Mouse (Mus musculus): ENCODE measurements at regions not wholly inside any gene's neighbourhood (a gene's known extent, or its start where the extent isn't known, plus 50 kb on each side); places are given as distances from the start of the nearest gene placed in this dataset.

DNA sequence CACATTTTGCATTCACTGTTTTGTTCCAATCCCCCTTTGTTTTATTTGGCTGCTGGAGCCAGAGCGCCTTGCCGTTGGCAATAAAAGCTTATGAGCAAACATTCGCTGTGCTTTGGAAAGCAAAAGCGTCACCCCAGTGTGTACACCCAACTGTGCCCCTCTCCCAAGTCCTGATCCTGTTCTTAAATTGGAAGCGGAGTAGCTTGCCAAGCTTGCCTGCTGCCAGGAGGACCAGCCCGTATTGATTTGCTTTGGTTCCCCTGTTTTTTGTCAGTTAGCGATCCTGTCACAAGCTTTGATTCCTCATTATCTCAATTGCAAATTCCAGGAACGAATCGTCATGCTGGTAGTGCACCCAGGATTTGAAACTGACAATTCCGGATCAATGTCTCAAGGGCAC is 917.5 kb downstream of the Olfm4 start:
- TF ChIP-seq CTCF (IDR thresholded peaks at IDR 0.05; ENCODE audit: borderline replicate concordance, insufficient read depth, low read depth, low read length), result no peak
- no peak for TF ChIP-seq POLR2A (IDR thresholded peaks at IDR 0.05; ENCODE audit: borderline replicate concordance, insufficient read depth, low read length)
- no peak overlapping the region for H3K27ac ChIP-seq (ENCODE audit: insufficient read depth, low read length)
- H3K4me3 ChIP-seq (replicated peaks; ENCODE audit: insufficient read depth, low read depth, low read length), result peak overlapping the region; percentile 43
- no peaks in the 10 kb centered on the region for H3K27me3 ChIP-seq (ENCODE audit: control insufficient read depth, insufficient read depth, low read length)
- 6% methylated on average over 10 of the region's 10 CpGs for WGBS
- no peaks in the 10 kb centered on the region for H3K4me1 ChIP-seq (ENCODE audit: control insufficient read depth, insufficient read depth, low read length)
- DNase-seq, result peak; percentile 25 to 51

DNA sequence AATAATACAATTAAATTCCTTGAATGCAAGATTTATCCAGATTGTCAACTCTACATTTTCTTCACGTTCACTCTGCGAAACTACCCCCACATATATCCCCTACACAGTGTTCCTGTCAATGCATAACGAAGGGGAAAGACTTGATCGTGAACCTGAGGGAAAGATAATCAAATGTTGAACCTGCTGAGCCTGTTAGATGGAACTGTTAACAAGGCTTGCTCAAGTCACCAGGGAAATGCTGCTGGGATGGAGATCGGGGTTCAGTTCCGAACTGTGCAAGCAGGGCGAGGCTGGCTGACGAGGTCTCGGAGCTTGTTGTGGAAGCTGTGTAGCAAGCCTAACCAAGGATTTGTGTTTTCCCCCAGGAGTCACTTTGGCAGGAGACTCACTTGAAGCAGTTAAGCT is 917.9 kb downstream of the Olfm4 start:
- 26% methylated on average over 9 of the region's 9 CpGs for WGBS
- TF ChIP-seq POLR2A (IDR thresholded peaks at IDR 0.05; ENCODE audit: borderline replicate concordance, insufficient read depth, low read length), result no peak
- TF ChIP-seq CTCF (IDR thresholded peaks at IDR 0.05; ENCODE audit: borderline replicate concordance, insufficient read depth, low read depth, low read length), result no peak
- H3K27me3 ChIP-seq (ENCODE audit: control insufficient read depth, insufficient read depth, low read length), result no peaks in the 10 kb centered on the region
- no peak overlapping the region for H3K27ac ChIP-seq (ENCODE audit: insufficient read depth, low read length)
- peak; percentile 15 to 23 for DNase-seq
- no peaks in the 10 kb centered on the region for H3K4me1 ChIP-seq (ENCODE audit: control insufficient read depth, insufficient read depth, low read length)
- peak overlapping the region; percentile 43 for H3K4me3 ChIP-seq (replicated peaks; ENCODE audit: insufficient read depth, low read depth, low read length)

DNA sequence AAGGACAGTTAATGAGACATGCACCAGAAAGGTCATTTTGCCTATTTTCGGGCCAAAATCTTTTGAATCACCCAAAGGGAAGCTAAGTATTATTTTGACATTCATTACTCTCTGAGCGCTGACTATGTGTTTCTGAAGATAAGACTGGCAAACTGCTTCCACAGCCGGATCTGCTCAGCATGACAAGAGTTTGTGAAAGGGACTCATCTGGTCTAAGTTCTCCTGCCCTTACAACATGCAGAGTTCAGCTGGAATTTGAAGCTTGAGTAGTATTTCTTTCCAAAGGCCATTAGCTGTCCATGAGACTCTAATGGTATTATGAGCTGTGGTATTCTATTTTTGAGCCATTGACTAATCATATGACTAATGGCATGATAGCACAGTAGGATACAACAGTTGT is 932.1 kb downstream of the Olfm4 start:
- DNase-seq, result no peak
- Histone ChIP-seq H3K4me1 (ENCODE audit: control insufficient read depth, insufficient read depth, low read length) (no peaks in the 10 kb centered on the region), H3K27me3 (ENCODE audit: control insufficient read depth, insufficient read depth, low read length) (no peaks in the 10 kb centered on the region), H3K27ac (ENCODE audit: insufficient read depth, low read length) (no peak overlapping the region), H3K4me3 (replicated peaks; ENCODE audit: insufficient read depth, low read depth, low read length) (no peak overlapping the region)
- WGBS, result 79% methylated on average over 3 of the region's 3 CpGs
- TF ChIP-seq POLR2A (IDR thresholded peaks at IDR 0.05; ENCODE audit: borderline replicate concordance, insufficient read depth, low read length) (no peak), CTCF (IDR thresholded peaks at IDR 0.05; ENCODE audit: borderline replicate concordance, insufficient read depth, low read depth, low read length) (no peak)

GRCm38 (mm10) chr14:80923732-80924131 is 939.9 kb downstream of the Olfm4 start:
- TF ChIP-seq CTCF (IDR thresholded peaks at IDR 0.05; ENCODE audit: borderline replicate concordance, insufficient read depth, low read depth, low read length), result no peak
- TF ChIP-seq POLR2A (IDR thresholded peaks at IDR 0.05; ENCODE audit: borderline replicate concordance, insufficient read depth, low read length), result no peak
- Histone ChIP-seq H3K27ac (ENCODE audit: insufficient read depth, low read length) (no peak overlapping the region), H3K27me3 (ENCODE audit: control insufficient read depth, insufficient read depth, low read length) (no peaks in the 10 kb centered on the region), H3K4me1 (ENCODE audit: control insufficient read depth, insufficient read depth, low read length) (no peaks in the 10 kb centered on the region), H3K4me3 (replicated peaks; ENCODE audit: insufficient read depth, low read depth, low read length) (no peak overlapping the region)
- DNase-seq, result no peak
- WGBS, result 30% methylated on average over 2 of the region's 2 CpGs

DNA sequence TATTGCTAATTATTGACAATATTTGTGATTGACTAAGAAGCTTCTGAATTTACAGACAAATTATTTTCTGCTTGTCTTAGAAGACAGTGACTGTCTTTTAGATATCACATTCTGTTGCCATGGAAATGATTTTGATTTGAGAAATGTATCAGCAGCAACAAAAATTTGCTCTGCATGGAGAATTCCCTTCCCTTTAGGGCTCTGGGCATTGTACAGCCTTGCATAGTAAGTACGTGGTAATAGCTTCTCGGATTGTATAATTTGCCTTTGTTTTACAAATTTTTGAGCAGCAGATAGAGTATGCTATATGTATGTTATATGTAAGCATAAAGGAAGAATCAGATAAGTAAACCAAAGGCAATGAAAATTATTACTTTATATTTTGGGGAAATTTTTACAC is 976.1 kb downstream of the Olfm4 start:
- H3K4me1 ChIP-seq (ENCODE audit: control insufficient read depth, insufficient read depth, low read length), result no peaks in the 10 kb centered on the region
- no peak for DNase-seq
- WGBS, result 83% methylated on average over 2 of the region's 2 CpGs
- no peak overlapping the region for H3K27ac ChIP-seq (ENCODE audit: insufficient read depth, low read length)
- no peak overlapping the region for H3K4me3 ChIP-seq (replicated peaks; ENCODE audit: insufficient read depth, low read depth, low read length)
- H3K27me3 ChIP-seq (ENCODE audit: control insufficient read depth, insufficient read depth, low read length), result no peaks in the 10 kb centered on the region
- TF ChIP-seq CTCF (IDR thresholded peaks at IDR 0.05; ENCODE audit: borderline replicate concordance, insufficient read depth, low read depth, low read length), result no peak
- no peak for TF ChIP-seq POLR2A (IDR thresholded peaks at IDR 0.05; ENCODE audit: borderline replicate concordance, insufficient read depth, low read length)

DNA sequence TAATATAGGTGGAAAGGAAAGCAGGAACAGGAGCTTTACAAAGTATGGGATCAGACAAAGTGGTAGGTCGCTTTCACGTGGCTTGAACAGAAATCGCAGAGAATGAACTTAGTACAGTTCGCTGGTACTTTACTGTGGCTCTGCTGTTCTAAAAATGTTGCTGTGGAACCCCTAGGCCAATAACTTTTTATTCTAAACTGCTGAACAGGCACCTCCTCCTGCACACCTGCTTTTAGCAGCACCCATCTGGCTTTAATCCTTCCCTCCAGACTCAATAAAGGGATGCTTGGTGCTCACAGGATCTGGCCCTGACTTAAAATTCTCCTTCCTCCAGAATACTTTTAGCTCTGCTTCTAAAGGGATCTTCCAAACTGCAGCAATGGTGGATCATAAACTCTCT is 991.9 kb downstream of the Olfm4 start:
- Histone ChIP-seq H3K4me1 (ENCODE audit: control insufficient read depth, insufficient read depth, low read length) (no peaks in the 10 kb centered on the region), H3K27ac (ENCODE audit: insufficient read depth, low read length) (no peak overlapping the region), H3K27me3 (ENCODE audit: control insufficient read depth, insufficient read depth, low read length) (no peaks in the 10 kb centered on the region), H3K4me3 (replicated peaks; ENCODE audit: insufficient read depth, low read depth, low read length) (no peak overlapping the region)
- no peak for DNase-seq
- WGBS, result 93% methylated on average over 4 of the region's 4 CpGs
- TF ChIP-seq CTCF (IDR thresholded peaks at IDR 0.05; ENCODE audit: borderline replicate concordance, insufficient read depth, low read depth, low read length) (no peak), POLR2A (IDR thresholded peaks at IDR 0.05; ENCODE audit: borderline replicate concordance, insufficient read depth, low read length) (no peak)

GRCm38 (mm10) chr14:80976662-80977061 is 992.8 kb downstream of the Olfm4 start:
- H3K4me3 ChIP-seq (replicated peaks; ENCODE audit: insufficient read depth, low read depth, low read length), result no peak overlapping the region
- 68% methylated on average over 5 of the region's 5 CpGs for WGBS
- TF ChIP-seq CTCF (IDR thresholded peaks at IDR 0.05; ENCODE audit: borderline replicate concordance, insufficient read depth, low read depth, low read length), result no peak
- TF ChIP-seq POLR2A (IDR thresholded peaks at IDR 0.05; ENCODE audit: borderline replicate concordance, insufficient read depth, low read length), result no peak
- H3K4me1 ChIP-seq (ENCODE audit: control insufficient read depth, insufficient read depth, low read length), result no peaks in the 10 kb centered on the region
- H3K27ac ChIP-seq (ENCODE audit: insufficient read depth, low read length), result no peak overlapping the region
- no peaks in the 10 kb centered on the region for H3K27me3 ChIP-seq (ENCODE audit: control insufficient read depth, insufficient read depth, low read length)
- no peak for DNase-seq

GRCm38 (mm10) chr14:80979475-80979874 is 995.6 kb downstream of the Olfm4 start:
- Histone ChIP-seq H3K27ac (ENCODE audit: insufficient read depth, low read length) (no peak overlapping the region), H3K27me3 (ENCODE audit: control insufficient read depth, insufficient read depth, low read length) (no peaks in the 10 kb centered on the region), H3K4me1 (ENCODE audit: control insufficient read depth, insufficient read depth, low read length) (no peaks in the 10 kb centered on the region), H3K4me3 (replicated peaks; ENCODE audit: insufficient read depth, low read depth, low read length) (no peak overlapping the region)
- WGBS, result 59% methylated on average over 5 of the region's 5 CpGs
- no peak for DNase-seq
- TF ChIP-seq CTCF (IDR thresholded peaks at IDR 0.05; ENCODE audit: borderline replicate concordance, insufficient read depth, low read depth, low read length) (no peak), POLR2A (IDR thresholded peaks at IDR 0.05; ENCODE audit: borderline replicate concordance, insufficient read depth, low read length) (no peak)

All from cerebellum, adult 2 months (tissue).